Mouse (Mus musculus) heart, embryonic 11.5 days (tissue): ENCODE measurements around the gene Tns1. TPM values are rescaled to one million over a fixed set of nuclear protein-coding genes. Genes with fewer than 3 reads are reported as not detected.

Source experiments
- ATAC-seq: fragments of 200-750 bp; cut with Nextera tagmentation; replicated peaks from 2 replicates; pipeline ENCODE4 v1.8.0; 2017; ENCODE audit warnings: moderate library complexity; ENCODE audit not compliant: insufficient number of reproducible peaks, low FRiP score, low TSS enrichment
- H3K27ac ChIP-seq: fragments of 300-500 bp; sonication (generic); 2 replicates; pipeline ENCODE4 v1.5.1; 2014; ENCODE audit warnings: mild to moderate bottlenecking, low read depth, low read length
- H3K27me3 ChIP-seq: fragments of 300-500 bp; sonication (generic); 2 replicates; pipeline ENCODE4 v1.6.1; 2014; ENCODE audit warnings: mild to moderate bottlenecking, low read length, mixed read lengths; ENCODE audit not compliant: control insufficient read depth, insufficient read depth
- H3K36me3 ChIP-seq: fragments of 300-500 bp; sonication (generic); 2 replicates; pipeline ENCODE4 v1.6.1; 2014; ENCODE audit warnings: mild to moderate bottlenecking, low read length, moderate library complexity, mixed read lengths; ENCODE audit not compliant: control insufficient read depth, insufficient read depth
- H3K4me1 ChIP-seq: fragments of 300-500 bp; sonication (generic); 2 replicates; pipeline ENCODE4 v1.6.1; 2014; ENCODE audit warnings: low read length; ENCODE audit not compliant: control insufficient read depth, insufficient read depth
- H3K4me2 ChIP-seq: fragments of 300-500 bp; sonication (generic); 2 replicates; pipeline ENCODE4 v1.6.1; 2014; ENCODE audit warnings: mild to moderate bottlenecking, moderate library complexity
- H3K4me3 ChIP-seq: fragments of 300-500 bp; sonication (generic); 2 replicates; pipeline ENCODE4 v1.5.1; 2014; ENCODE audit warnings: low read depth, low read length
- H3K9ac ChIP-seq: fragments of 300-500 bp; sonication (generic); 2 replicates; pipeline ENCODE4 v1.6.1; 2014; ENCODE audit warnings: mild to moderate bottlenecking, low read depth, low read length, moderate library complexity
- H3K9me3 ChIP-seq: fragments of 300-500 bp; sonication (generic); replicated peaks from 2 replicates; pipeline ENCODE4 v1.6.1; 2016; ENCODE audit warnings: low read length; ENCODE audit not compliant: control insufficient read depth
- WGBS: fragments of 180-500 bp; shearing (Covaris S2); extraction: QIAGEN DNeasy Blood & Tissue Kit; methylation state at CpG from one replicate; pipeline ENCODE4 v1.1.7; 2014; ENCODE audit not compliant: insufficient replicate concordance; 5-methylcytosine and 5-hydroxymethylcytosine counted together
- polyA plus RNA-seq: library from polyadenylated mRNA; unstranded; fragments of >200 nt; fragmentation: Nextera tagmentation; extraction: Ambion mirVana; gene quantifications from 2 replicates; pipeline ENCODE4 v1.2.1, GENCODE M21; 2014

Gene Tns1
- polyA plus RNA-seq, 1 experiment from 2014 or later, result 75.6 TPM

DNA sequence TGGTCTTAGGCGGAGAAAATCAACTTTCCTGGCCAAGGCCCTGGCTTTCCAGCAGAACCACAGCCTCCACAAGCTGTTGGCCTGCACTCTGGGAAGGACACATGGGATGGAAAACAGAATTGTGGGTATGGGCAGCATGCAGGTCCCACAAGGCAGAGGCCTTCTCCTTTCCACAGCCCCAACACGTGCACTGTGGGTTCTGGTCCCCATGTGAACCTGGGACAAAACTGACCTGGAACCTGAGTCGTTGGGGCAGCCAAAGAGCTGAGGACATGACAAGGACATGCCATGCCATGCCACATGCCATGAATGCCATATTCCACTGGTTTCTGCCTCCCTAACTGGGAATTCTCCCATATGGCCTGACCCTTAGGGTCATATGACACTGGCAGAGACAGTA, 263.8 kb downstream of the Tns1 start:
- no peak overlapping the region for H3K27ac ChIP-seq
- no peaks in the 10 kb centered on the region for H3K36me3 ChIP-seq
- H3K9ac ChIP-seq, result no peak overlapping the region
- no peak overlapping the region for H3K4me2 ChIP-seq
- no peaks in the 10 kb centered on the region for H3K4me1 ChIP-seq
- peaks cover 2% of the 10 kb centered on the region for H3K27me3 ChIP-seq
- 82% methylated on average over 3 of the region's 3 CpGs for whole genome bisulfite sequencing
- H3K9me3 ChIP-seq, result no peaks in the 10 kb centered on the region
- no peak for ATAC-seq
- H3K4me3 ChIP-seq, result no peak overlapping the region

Other genes starting within 250 kb of the Tns1 start
- 0.21 and 0.39 TPM in 2 replicates for gene Rufy4, start 1.1 kb upstream of the Tns1 start, polyA plus RNA-seq
- 0.07 TPM in 1 of 2 replicates, not detected in the other for gene Cxcr2, start 29.5 kb upstream of the Tns1 start, polyA plus RNA-seq
- not detected in 2 replicates for gene Cxcr1, start 70.2 kb upstream of the Tns1 start, polyA plus RNA-seq
- gene Arpc2, start 111.6 kb upstream of the Tns1 start, polyA plus RNA-seq, result 387 and 411 TPM in 2 replicates
- gene Gpbar1, start 154.1 kb upstream of the Tns1 start, polyA plus RNA-seq, result 0.83 and 1.0 TPM in 2 replicates
- gene Aamp, start 160.3 kb upstream of the Tns1 start, polyA plus RNA-seq, result 173 and 193 TPM in 2 replicates
- 225 and 231 TPM in 2 replicates for gene Pnkd, start 160.5 kb upstream of the Tns1 start, polyA plus RNA-seq
- gene Tmbim1, start 181.2 kb upstream of the Tns1 start, polyA plus RNA-seq, result 29.2 and 37.1 TPM in 2 replicates
- gene Catip, start 237.7 kb upstream of the Tns1 start, polyA plus RNA-seq, result 0.17 and 0.59 TPM in 2 replicates